Comparison of ENCODE assay signal across 32 mouse cellular contexts in the genomic region with DNA sequence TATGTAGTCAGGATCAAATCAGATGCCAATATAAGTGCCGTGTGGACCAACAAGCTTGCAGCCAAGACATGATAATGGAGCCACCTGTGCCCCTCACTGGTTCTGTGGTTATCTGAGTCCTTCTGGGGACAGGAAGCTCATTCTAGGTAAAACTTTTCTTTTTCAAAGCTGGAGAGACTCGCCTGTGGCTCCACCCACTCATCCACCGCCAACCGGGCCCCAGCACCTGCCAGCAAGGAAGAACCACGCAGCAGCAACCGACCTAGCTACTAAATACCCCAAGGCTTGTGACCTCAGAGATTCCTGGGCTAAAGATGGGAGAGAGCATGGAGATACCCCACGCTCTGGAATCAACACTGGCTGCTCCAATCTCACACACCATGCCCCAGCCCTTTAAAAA. TPM values are rescaled to one million over a fixed set of nuclear protein-coding genes. Genes with fewer than 3 reads are reported as not detected.
DNase-seq lines count a peak whose midpoint lies in the region; ATAC-seq and TF ChIP-seq lines count a peak whose summit lies in the region.
"Had no signal": no experiment of that assay in that cellular context is flagged by ENCODE, and none has a peak within 500 bp of the region (broad histone marks: within the 10 kb centered on the region; RNA-seq: fewer than 3 reads in every experiment).

No protein-coding gene starts in this region.

- no peak overlapping the region for H3K9ac ChIP-seq in forebrain, embryonic 11.5 days (ENCODE audit: low read length)
- H3K9ac ChIP-seq: embryonic facial prominence, embryonic 13.5 days; forebrain, embryonic 13.5 days; heart, embryonic 12.5 days; heart, embryonic 15.5 days; hindbrain, embryonic 13.5 days had no signal

- no peak for TF ChIP-seq POLR2A in myocyte (IDR thresholded peaks at IDR 0.05; ENCODE audit: insufficient read length, low read depth)
- TF ChIP-seq POLR2A in small intestine, adult 2 months (IDR thresholded peaks at IDR 0.05; ENCODE audit: low read depth, low read length): no peak
- no peak for TF ChIP-seq POLR2A in kidney, adult 2 months (IDR thresholded peaks at IDR 0.05; ENCODE audit: low read depth, low read length)

- peaks cover 16% of the 10 kb centered on the region; the same call in 1 of the 2 replicates for H3K4me1 ChIP-seq in small intestine, adult 2 months (ENCODE audit: control insufficient read depth, insufficient read depth, insufficient read length, low read length)
- no peaks in the 10 kb centered on the region for H3K4me1 ChIP-seq in forebrain, embryonic 11.5 days (replicated peaks; ENCODE audit: control insufficient read depth, insufficient read depth, low read length)
- H3K4me1 ChIP-seq in kidney, adult 2 months (ENCODE audit: control insufficient read depth, insufficient read depth, low read length): peaks cover 4% of the 10 kb centered on the region

- H3K36me3 ChIP-seq in myocyte (ENCODE audit: control insufficient read depth, insufficient read depth): no peaks in the 10 kb centered on the region
- peaks cover 22% of the 10 kb centered on the region for H3K36me3 ChIP-seq in small intestine, adult 2 months (ENCODE audit: control insufficient read depth, insufficient read depth, low read length)
- H3K36me3 ChIP-seq in forebrain, embryonic 11.5 days (ENCODE audit: control insufficient read depth, insufficient read depth, low read length): no peaks in the 10 kb centered on the region
- H3K36me3 ChIP-seq in kidney, adult 2 months (ENCODE audit: control insufficient read depth, insufficient read depth, low read length): no peaks in the 10 kb centered on the region
- H3K36me3 ChIP-seq: embryonic facial prominence, embryonic 10.5 days; embryonic facial prominence, embryonic 13.5 days; heart, embryonic 15.5 days; hindbrain, embryonic 10.5 days had no signal

- peak overlapping the region; percentile 80 for H3K27ac ChIP-seq in small intestine, adult 2 months (ENCODE audit: insufficient read depth, low read depth, low read length)
- no peak overlapping the region for H3K27ac ChIP-seq in forebrain, embryonic 11.5 days (ENCODE audit: low read depth, low read length)
- H3K27ac ChIP-seq in kidney, adult 2 months (ENCODE audit: insufficient read depth, low read depth, low read length): no peak overlapping the region
- H3K27ac ChIP-seq: embryonic facial prominence, embryonic 10.5 days; embryonic facial prominence, embryonic 13.5 days; forebrain, embryonic 13.5 days; heart, embryonic 15.5 days; hindbrain, embryonic 10.5 days; hindbrain, embryonic 13.5 days; hindbrain, postnatal 0 days had no signal

- no peak overlapping the region for H3ac ChIP-seq in myocyte (ENCODE audit: control insufficient read depth, insufficient read length)

- no peak overlapping the region for H3K4me3 ChIP-seq in myocyte
- no peak overlapping the region for H3K4me3 ChIP-seq in small intestine, adult 2 months (ENCODE audit: low read depth, low read length)
- H3K4me3 ChIP-seq in forebrain, embryonic 11.5 days (ENCODE audit: low read depth, low read length): no peak overlapping the region
- H3K4me3 ChIP-seq in kidney, adult 2 months (ENCODE audit: insufficient read depth, low read depth, low read length): no peak overlapping the region
- H3K4me3 ChIP-seq: embryonic facial prominence, embryonic 10.5 days; embryonic facial prominence, embryonic 13.5 days; erythroblast, embryonic 14.5 days; forebrain, embryonic 13.5 days; heart, embryonic 12.5 days; heart, embryonic 15.5 days; hindbrain, embryonic 10.5 days; hindbrain, embryonic 13.5 days had no signal

- H3K27me3 ChIP-seq in myocyte (ENCODE audit: control insufficient read depth, insufficient read depth, insufficient read length): no peaks in the 10 kb centered on the region
- no peaks in the 10 kb centered on the region for H3K27me3 ChIP-seq in small intestine, adult 2 months (ENCODE audit: control insufficient read depth, insufficient read depth, low read length)
- no peaks in the 10 kb centered on the region for H3K27me3 ChIP-seq in forebrain, embryonic 11.5 days (ENCODE audit: control insufficient read depth, insufficient read depth, low read length)
- no peaks in the 10 kb centered on the region for H3K27me3 ChIP-seq in kidney, adult 2 months (replicated peaks; ENCODE audit: control insufficient read depth, insufficient read depth, low read length)
- H3K27me3 ChIP-seq: embryonic facial prominence, embryonic 13.5 days; forebrain, embryonic 13.5 days; heart, embryonic 12.5 days; heart, embryonic 15.5 days; hindbrain, embryonic 13.5 days had no signal

- peak; percentile 65 for DNase-seq in thymus, postnatal 0 days (ENCODE audit: low spot score)
- DNase-seq in thymus, postnatal 25 days: peak; percentile 69
- no peak for DNase-seq in frontal cortex, adult 2 months (ENCODE audit: extremely low spot score in 1 of 2, low spot score in 1 of 2)
- no peak for DNase-seq in kidney, postnatal 10 days
- no peak for DNase-seq in forebrain, embryonic 11.5 days (ENCODE audit: low spot score)
- no peak for DNase-seq in kidney, adult 2 months
- DNase-seq: adrenal gland, adult 2 months; adrenal gland, postnatal 25 days; cerebellum, adult 11-12 months; cerebellum, adult 8-10 months; cerebellum, postnatal 10 days; cerebellum, postnatal 36 days; embryo, embryonic 11 days; gastrocnemius, postnatal 36 days; heart, postnatal 10 days; heart, postnatal 36 days had no signal

- no peaks in the 10 kb centered on the region for H3K79me2 ChIP-seq in myocyte (ENCODE audit: control insufficient read depth, insufficient read depth)

- H3K4me2 ChIP-seq in myocyte (ENCODE audit: low read depth): peak overlapping the region; percentile 46
- no peak overlapping the region for H3K4me2 ChIP-seq in forebrain, embryonic 11.5 days (ENCODE audit: low read depth, low read length, severe bottlenecking)
- H3K4me2 ChIP-seq: embryonic facial prominence, embryonic 13.5 days; forebrain, embryonic 13.5 days; heart, embryonic 12.5 days; heart, embryonic 15.5 days; hindbrain, embryonic 13.5 days had no signal

- no peak for TF ChIP-seq CTCF in small intestine, adult 2 months (IDR thresholded peaks at IDR 0.05; ENCODE audit: extremely low read depth, insufficient read length, insufficient replicate concordance, low read depth, low read length)
- no peak for TF ChIP-seq CTCF in kidney, adult 2 months (conservative IDR thresholded peaks at IDR 0.05; ENCODE audit: insufficient read depth, insufficient read length, low read depth, low read length)

- no peaks in the 10 kb centered on the region for H3K9me3 ChIP-seq in forebrain, embryonic 11.5 days (ENCODE audit: control insufficient read depth, low read length)
- H3K9me3 ChIP-seq: embryonic facial prominence, embryonic 10.5 days; embryonic facial prominence, embryonic 13.5 days; forebrain, embryonic 13.5 days; heart, embryonic 12.5 days; heart, embryonic 15.5 days; hindbrain, embryonic 10.5 days; hindbrain, embryonic 13.5 days had no signal

- no peak for ATAC-seq in forebrain, embryonic 11.5 days (replicated peaks; ENCODE audit: low FRiP score)
- ATAC-seq: CD4-positive, CD25-positive, alpha-beta regulatory T cell, adult 4 months; forebrain, embryonic 13.5 days; forebrain, embryonic 16.5 days; hindbrain, postnatal 0 days had no signal

- 22% methylated on average over 7 of the region's 7 CpGs for WGBS in small intestine, adult 2 months
- WGBS in forebrain, embryonic 11.5 days: 75% methylated on average over 7 of the region's 7 CpGs
- WGBS in kidney, adult 2 months: 76% methylated on average over 7 of the region's 7 CpGs

TF ChIP-seq in myocyte, 11 proteins besides CTCF, POLR2A, EP300 and RAD21:
- peak in 1 of 3 experiments; percentile 7 for TF ChIP-seq MYOG (IDR thresholded peaks at IDR 0.05; ENCODE audit: control insufficient read depth in 1 of 3, insufficient read depth in 1 of 3, insufficient read length in 2 of 3, low read depth in 2 of 3)
- no peak for TF ChIP-seq USF1 (IDR thresholded peaks at IDR 0.05; ENCODE audit: low read depth)
- peak in 1 of 3 experiments; percentile 20 for TF ChIP-seq MYOD1 (IDR thresholded peaks at IDR 0.05; ENCODE audit: control insufficient read depth in 1 of 3, insufficient read length in 2 of 3, low read depth in 2 of 3)

RNA-seq across cellular contexts. Expression of gene Olfr412, which starts 43.3 kb away (rescaled TPM):
- polyA plus RNA-seq in myocyte (2012; fragmentation: generic; extraction: Trizol): not detected
- not detected in 2 replicates for polyA plus RNA-seq in small intestine, adult 2 months (2012; rRNA removed)
- polyA plus RNA-seq in thymus, postnatal 0 days (2015; fragmentation: Nextera tagmentation; extraction: Ambion mirVana): not detected in 2 replicates
- polyA plus RNA-seq in frontal cortex, adult 2 months (2012; rRNA removed): not detected in 2 replicates
- not detected in 2 replicates for polyA plus RNA-seq in forebrain, embryonic 11.5 days (2014; fragmentation: Nextera tagmentation; extraction: Ambion mirVana)
- not detected in 2 replicates for polyA plus RNA-seq in kidney, adult 2 months (2012; rRNA removed)
- polyA plus RNA-seq: adrenal gland, adult 2 months; brain, embryonic 14.5 days; C2C12; CD4-positive, CD25-positive, alpha-beta regulatory T cell, adult 4 months; cortical plate, adult 2 months; embryonic facial prominence, embryonic 10.5 days; embryonic facial prominence, embryonic 13.5 days; erythroblast, embryonic 14.5 days; forebrain, embryonic 13.5 days; forebrain, embryonic 16.5 days; heart, embryonic 12.5 days; heart, embryonic 15.5 days; hindbrain, embryonic 10.5 days; hindbrain, embryonic 13.5 days; hindbrain, postnatal 0 days had no signal

RNA-seq across cellular contexts. Expression of gene Olfr411, which starts 52.8 kb away (rescaled TPM):
- polyA plus RNA-seq in myocyte (2012; fragmentation: generic; extraction: Trizol): not detected
- not detected in 2 replicates for polyA plus RNA-seq in small intestine, adult 2 months (2012; rRNA removed)
- not detected in 2 replicates for polyA plus RNA-seq in thymus, postnatal 0 days (2015; fragmentation: Nextera tagmentation; extraction: Ambion mirVana)
- polyA plus RNA-seq in frontal cortex, adult 2 months (2012; rRNA removed): not detected in 2 replicates
- not detected in 2 replicates for polyA plus RNA-seq in forebrain, embryonic 11.5 days (2014; fragmentation: Nextera tagmentation; extraction: Ambion mirVana)
- polyA plus RNA-seq in kidney, adult 2 months (2012; rRNA removed): not detected in 2 replicates
- polyA plus RNA-seq: adrenal gland, adult 2 months; brain, embryonic 14.5 days; C2C12; CD4-positive, CD25-positive, alpha-beta regulatory T cell, adult 4 months; cortical plate, adult 2 months; embryonic facial prominence, embryonic 10.5 days; embryonic facial prominence, embryonic 13.5 days; erythroblast, embryonic 14.5 days; forebrain, embryonic 13.5 days; forebrain, embryonic 16.5 days; heart, embryonic 12.5 days; heart, embryonic 15.5 days; hindbrain, embryonic 10.5 days; hindbrain, embryonic 13.5 days; hindbrain, postnatal 0 days had no signal

Comparison
In these comparisons a context has a peak if more than half of its experiments do, and no peak if none do; other contexts are left out.
1. DNase-seq: peak in thymus, postnatal 0 days (single experiment) and thymus, postnatal 25 days (single experiment); none in frontal cortex, adult 2 months (0 of 2), kidney, postnatal 10 days (single experiment), forebrain, embryonic 11.5 days (single experiment) and kidney, adult 2 months (single experiment).